Mouse (Mus musculus) mouse embryonic stem cell (cell line): ENCODE measurements around the gene Nkx2-3.

Experiments used
- in situ Hi-C, 2 experiments: fragments of 300-500 bp; cut with MboI; formaldehyde crosslinking; loops; 1 replicate in 1 of 2; 3 replicates in 1 of 2; pipeline ENCODE4 v1.14.3; 2019 to 2020; ENCODE audit warnings: low sequenced_read_pairs in 2 of 2, low pct_unique_long_range_greater_than_20kb in 1 of 2, mixed read lengths in 1 of 2; ENCODE audit not compliant: unreplicated experiment in 1 of 2

Gene Nkx2-3

GRCm38 (mm10) chr19:43614341-43615073 is 2.4 kb downstream of the Nkx2-3 start:
- in situ Hi-C loops: loop anchor here in 1 of 2 experiments (25.0 kb wide), 1 partner anchor 1623 kb away; the partner anchor contains the start of gene Lbx1

- in situ Hi-C loops: loop anchor here in 1 of 2 experiments (25.0 kb wide), 1 partner anchor 1622 kb away; the partner anchor contains the start of gene Lbx1
These were observed 2.9 kb downstream of the Nkx2-3 start for GRCm38 (mm10) chr19:43615074-43615445.

- in situ Hi-C loops: loop anchor here in 1 of 2 experiments (25.0 kb wide), 1 partner anchor 1622 kb away; the partner anchor contains the start of gene Lbx1
These were observed 3.7 kb downstream of the Nkx2-3 start for GRCm38 (mm10) chr19:43615571-43616414.

- in situ Hi-C loops: loop anchor here in 1 of 2 experiments (25.0 kb wide), 1 partner anchor 1621 kb away; the partner anchor contains the start of gene Lbx1
These were observed 4.3 kb downstream of the Nkx2-3 start for GRCm38 (mm10) chr19:43616415-43616861.

GRCm38 (mm10) chr19:43616889-43617288 is 4.8 kb downstream of the Nkx2-3 start:
- in situ Hi-C loops: loop anchor here in 1 of 2 experiments (25.0 kb wide), 1 partner anchor 1620 kb away; the partner anchor contains the start of gene Lbx1

GRCm38 (mm10) chr19:43617761-43618349 is 5.7 kb downstream of the Nkx2-3 start:
- in situ Hi-C loops: loop anchor here in 1 of 2 experiments (25.0 kb wide), 1 partner anchor 1619 kb away; the partner anchor contains the start of gene Lbx1

GRCm38 (mm10) chr19:43618505-43619030 is 6.4 kb downstream of the Nkx2-3 start:
- in situ Hi-C loops: loop anchor here in 1 of 2 experiments (25.0 kb wide), 1 partner anchor 1619 kb away; the partner anchor contains the start of gene Lbx1

GRCm38 (mm10) chr19:43619916-43620479 is 7.9 kb downstream of the Nkx2-3 start:
- in situ Hi-C loops: loop anchor here (5.0 to 25.0 kb wide), 2 partner anchors 88 to 1617 kb away; partner anchors contain the start of gene Lbx1 (in 1 of the 2)

- in situ Hi-C loops: loop anchor here (5.0 to 25.0 kb wide), 2 partner anchors 92 to 1613 kb away; partner anchors contain the start of gene Lbx1 (in 1 of the 2)
These were observed 11.8 kb downstream of the Nkx2-3 start for GRCm38 (mm10) chr19:43623913-43624312.

- in situ Hi-C loops: loop anchor here in 1 of 2 experiments (5.0 kb wide), 1 partner anchor 126 kb away; the partner anchor contains the start of genes Cox15 and Cutc
These were observed 14.0 kb downstream of the Nkx2-3 start for GRCm38 (mm10) chr19:43626160-43626559.

- in situ Hi-C loops: loop anchor here in 1 of 2 experiments (5.0 kb wide), 1 partner anchor 125 kb away; the partner anchor contains the start of genes Cox15 and Cutc
These were observed 15.2 kb downstream of the Nkx2-3 start for GRCm38 (mm10) chr19:43627345-43627744.

- in situ Hi-C loops: loop anchor here in 1 of 2 experiments (5.0 kb wide), 1 partner anchor 123 kb away; the partner anchor contains the start of genes Cox15 and Cutc
These were observed 17.0 kb downstream of the Nkx2-3 start for GRCm38 (mm10) chr19:43629088-43629487.

GRCm38 (mm10) chr19:43630466-43631251 is 18.5 kb downstream of the Nkx2-3 start:
- in situ Hi-C loops: no loop called here

- in situ Hi-C loops: no loop called here
These were observed 29.7 kb downstream of the Nkx2-3 start for GRCm38 (mm10) chr19:43641833-43642232.

- in situ Hi-C loops: no loop called here
These were observed 30.7 kb downstream of the Nkx2-3 start for GRCm38 (mm10) chr19:43642843-43643242.

GRCm38 (mm10) chr19:43645508-43645907 is 33.4 kb downstream of the Nkx2-3 start:
- in situ Hi-C loops: no loop called here

GRCm38 (mm10) chr19:43646852-43647251 is 34.7 kb downstream of the Nkx2-3 start:
- in situ Hi-C loops: no loop called here
